Mouse (Mus musculus) lung, adult 18-20 months (tissue): ENCODE measurements around the gene Svop.
A peak's percentile ranks its signal among the peaks of the same experiment; 100 is the strongest.

Experiments
- DNase-seq, 2 experiments: peaks; one replicate each; pipeline ENCODE4 v3.0.0; 2022; ENCODE audit warnings: mixed read lengths in 2 of 2

Svop gene

DNA sequence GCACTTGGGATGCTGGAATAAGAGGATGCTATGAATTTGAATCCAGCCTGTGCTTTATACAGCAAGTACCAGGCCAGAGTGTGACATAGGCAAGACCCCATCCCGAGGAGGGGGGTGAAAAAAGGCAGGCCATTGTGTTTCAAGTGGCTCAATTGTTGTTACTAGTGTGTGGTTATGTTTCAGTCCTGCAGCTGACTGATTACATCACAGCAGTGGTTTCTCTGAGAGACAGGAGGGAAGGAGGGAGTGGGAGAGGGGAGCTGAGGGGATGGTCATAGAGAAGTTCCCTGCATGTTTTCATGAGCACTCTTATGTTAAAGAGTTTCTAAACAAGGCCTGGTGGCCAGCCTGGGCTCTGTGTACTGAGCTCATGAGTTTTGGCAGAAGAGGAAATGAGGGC is 11.4 kb upstream of the Svop start:
- DNase-seq = no peak

DNA sequence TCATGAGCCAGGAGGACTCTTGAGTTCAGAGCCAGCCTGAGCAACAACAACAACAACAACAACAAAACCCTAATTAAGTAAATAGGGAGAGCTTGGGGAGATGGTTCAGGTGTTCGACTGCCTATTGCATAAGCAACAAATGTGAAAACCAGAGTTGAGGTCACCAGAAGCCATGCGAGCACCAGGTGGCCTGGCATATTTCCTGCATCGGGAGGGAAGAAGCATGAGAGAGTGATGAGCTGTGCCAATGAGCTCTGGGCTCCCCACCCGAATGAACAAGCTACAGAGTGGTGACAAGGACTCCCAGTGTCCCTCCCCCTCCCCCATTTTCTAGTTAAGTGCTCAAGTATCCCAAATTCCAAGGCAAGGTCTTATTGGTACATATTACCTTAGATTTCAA is 10.5 kb upstream of the Svop start:
- DNase-seq = no peak

DNA sequence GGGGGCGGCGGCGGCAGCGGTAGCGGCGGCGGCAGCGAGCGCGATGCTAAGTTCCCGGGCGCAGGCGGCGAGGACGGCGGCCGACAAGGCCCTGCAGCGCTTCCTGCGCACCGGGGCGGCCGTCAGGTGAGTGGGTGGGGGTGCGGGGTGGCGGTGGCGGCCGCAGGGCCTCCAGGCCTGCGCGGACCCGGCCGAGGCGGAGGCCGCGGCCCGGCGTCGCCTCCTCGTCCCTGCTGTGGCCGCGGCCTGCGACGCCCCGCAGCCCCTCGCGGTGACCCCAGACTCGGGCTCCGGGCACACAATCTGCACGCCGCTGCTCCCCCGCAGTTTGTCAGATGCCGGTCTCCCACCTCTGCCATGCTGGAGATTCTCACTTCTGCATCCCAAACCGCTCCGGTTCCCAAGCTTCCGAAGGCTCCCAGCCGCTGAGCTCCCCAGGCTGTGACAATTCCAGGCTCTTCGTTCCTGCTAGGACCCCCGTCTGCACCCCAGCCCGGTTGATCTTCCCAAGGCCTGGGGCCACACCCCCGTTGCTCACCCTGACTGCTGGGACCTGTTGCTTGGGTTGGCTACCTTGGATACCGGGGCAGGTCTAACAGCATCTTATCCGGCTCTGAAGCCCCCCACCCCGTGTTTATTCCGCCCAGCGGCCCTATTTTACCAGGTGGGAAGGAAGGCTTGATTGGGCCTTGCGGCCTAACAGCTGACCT is 9.2 kb upstream of the Svop start:
- DNase-seq = no peak

DNA sequence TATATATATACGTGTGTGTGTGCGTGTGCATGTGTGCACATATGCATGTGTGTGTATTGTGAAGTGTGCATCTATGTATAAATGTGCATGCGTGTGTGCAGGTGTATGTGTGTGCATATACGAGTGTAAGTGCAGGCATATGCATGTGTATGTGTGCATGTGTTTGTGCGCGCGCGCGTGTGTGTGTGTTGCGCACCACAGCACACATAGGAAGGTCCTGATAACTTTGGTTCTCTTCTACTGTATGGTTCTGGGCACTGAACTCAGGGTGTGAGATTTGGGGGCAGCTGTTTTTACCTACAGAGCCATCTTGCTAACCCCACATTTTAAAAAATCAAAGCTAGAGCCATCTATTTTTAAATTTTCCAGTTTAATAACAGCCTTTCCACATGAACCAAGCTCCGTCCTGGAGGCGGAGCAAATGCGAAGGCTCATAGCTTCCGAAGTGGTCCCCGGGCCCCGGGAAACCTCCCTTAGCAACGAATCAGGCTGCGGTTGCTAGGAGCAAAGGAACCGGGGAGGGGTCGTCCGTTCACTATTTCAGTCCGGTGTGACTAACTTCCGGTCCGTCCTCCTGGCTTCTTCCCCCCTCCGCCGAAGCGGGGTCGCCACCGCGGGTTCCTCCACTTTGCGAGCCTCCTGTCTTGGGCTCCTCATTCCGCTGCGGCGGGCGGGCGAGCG is 8.5 kb upstream of the Svop start:
- peak; percentile 88 to 91 for DNase-seq

DNA sequence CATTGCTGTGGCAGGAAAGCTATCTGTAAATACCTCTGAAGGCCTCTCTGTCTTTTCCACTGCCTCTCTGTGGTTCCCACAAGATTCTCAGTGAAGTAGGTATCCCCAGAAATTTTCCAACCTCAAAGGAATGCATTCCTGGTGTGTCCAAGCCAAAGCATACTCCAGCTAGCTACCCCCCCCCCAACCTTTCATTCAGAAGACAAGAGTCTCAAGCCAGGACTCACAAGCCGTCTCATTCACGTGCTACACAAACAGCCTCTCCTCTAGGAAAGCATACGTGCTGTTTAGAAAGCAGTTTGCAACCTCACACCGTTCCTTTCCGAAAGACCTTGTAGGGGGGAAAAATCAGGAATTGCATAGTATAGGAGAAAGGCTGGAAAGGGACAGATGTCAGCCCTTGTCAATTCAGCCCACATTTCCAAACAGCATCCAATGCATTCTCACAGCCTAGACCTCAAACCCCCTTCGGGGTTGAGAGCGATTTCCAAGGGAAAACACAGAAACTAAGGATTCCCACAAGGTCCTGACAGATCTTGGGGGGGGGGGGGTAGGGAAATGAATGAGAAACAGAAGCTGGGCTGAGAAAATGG is 853 bp downstream of the Svop start:
- DNase-seq = no peak

DNA sequence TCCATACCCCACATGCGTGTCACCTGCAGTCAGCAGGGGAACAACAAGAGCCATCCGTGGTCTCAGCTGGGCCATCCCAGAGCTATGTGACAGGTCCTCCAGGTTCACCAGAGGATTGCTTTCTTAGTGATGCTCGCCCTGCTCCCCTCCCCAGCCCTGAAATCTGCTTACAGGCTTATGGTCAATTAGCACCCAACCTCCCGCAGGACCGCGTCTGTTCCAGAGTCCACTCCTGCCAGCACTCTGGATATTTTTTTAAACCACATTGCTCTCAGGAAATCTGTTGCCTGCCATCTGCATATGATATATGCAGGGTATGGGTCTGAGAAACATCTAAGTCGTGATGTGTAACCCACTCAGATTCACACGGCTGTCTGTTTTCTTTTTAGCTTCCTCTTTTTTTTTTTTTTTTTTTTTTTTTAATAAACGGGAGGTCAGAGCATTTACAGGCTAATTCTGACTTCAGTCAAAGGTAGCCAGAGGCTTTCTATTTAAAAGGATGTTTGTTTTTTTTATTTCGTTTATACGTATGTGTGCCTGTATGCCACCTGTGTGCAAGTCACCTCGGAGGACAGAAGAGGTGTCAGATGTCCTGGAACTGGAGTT is 3.4 kb downstream of the Svop start:
- no peak for DNase-seq

DNA sequence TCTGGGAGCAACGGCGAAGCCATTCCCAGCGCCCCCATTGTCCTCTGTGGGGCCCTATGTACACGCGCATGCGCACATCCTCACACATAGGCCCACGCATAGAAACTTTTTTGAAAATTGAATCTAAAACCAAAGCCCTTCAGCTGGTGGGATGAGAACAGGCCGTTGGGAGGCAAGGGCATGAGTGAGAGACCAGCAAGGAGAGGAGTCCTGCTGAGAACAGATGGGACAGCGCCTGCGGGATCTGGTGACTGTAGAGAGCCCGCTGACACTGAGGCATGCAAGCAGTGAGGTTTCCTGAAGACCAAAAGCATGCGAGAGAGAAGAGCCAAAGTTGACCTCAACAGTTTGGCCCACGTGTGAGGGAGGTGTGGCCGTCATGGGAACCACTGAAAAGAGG is 5.9 kb downstream of the Svop start:
- no peak for DNase-seq

DNA sequence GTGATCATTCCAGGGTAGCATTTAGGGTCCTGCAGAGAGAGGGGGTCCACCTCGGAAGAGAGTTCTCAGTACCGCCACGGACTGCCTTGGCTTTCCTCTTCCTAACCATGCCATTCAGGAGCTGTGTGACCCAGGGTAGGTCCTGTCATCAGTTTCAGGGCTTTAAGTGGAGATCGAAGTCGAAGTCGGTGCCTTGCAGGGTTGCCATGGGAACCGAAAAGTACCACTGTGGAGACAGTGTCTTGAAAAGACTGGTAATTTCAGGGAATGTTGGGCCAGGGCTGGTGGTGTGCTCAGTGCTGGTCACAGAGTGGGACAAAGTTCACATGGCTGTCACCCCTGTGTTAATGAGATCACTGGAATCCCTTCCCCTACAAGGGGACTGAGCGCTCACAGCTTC is 14.4 kb downstream of the Svop start:
- no peak for DNase-seq

DNA sequence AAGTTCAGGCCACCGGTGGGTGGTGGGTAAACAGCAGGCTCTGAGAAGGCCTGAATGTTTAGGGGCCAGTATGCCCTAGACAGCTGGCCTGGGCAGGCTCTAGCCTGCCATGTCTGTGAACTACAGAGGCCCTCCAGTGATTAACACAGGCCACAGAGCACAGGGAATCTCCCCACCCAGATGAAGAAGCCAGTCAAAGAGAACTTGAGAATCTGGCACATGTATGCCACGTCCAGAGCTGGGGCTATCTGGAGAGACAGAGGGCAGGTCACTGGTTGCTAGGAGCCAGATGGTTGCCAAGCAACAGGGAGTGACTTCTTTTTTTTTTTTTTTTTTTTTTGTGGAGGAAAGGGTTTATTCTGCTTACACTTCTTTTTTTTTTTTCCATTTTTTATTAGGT is 19.1 kb downstream of the Svop start:
- no peak for DNase-seq

DNA sequence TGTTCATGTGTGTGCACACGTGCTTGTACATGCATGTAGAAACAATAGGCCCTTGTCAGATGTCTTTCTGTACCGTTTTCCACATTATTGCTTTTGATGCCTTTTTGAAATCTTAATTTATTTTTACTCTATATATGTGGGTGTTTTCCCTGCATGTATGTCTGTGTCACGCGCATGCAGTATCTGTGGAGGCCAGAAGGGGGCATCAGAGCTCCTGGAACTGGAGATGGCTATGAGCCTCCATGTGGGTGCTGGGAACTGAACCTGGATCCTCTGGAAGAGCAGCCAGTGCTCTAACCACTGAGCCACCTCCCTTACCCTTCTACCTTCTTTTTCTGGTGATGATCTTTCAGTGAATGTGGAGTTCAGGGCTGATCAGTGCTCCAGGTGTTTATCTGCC is 20.5 kb downstream of the Svop start:
- DNase-seq = no peak

DNA sequence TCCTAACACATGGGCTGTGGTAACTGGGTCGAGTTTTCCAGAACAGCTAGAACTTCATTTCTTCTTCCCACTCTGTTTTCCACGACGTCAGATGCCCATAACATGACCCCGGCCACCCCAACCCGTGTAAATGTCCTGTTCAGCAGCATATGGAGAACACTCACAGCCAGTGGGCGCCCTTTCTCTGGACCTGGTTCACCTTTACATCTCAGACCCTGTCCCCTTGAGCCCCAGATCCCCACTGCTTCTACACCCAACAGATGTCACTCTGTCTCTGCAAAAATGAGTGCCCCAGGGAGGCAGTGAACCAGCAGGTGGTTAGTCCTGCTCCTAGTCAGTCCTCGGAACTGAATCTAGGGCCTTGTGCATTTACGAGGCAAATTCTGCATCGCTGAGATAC is 23.4 kb downstream of the Svop start:
- no peak for DNase-seq

DNA sequence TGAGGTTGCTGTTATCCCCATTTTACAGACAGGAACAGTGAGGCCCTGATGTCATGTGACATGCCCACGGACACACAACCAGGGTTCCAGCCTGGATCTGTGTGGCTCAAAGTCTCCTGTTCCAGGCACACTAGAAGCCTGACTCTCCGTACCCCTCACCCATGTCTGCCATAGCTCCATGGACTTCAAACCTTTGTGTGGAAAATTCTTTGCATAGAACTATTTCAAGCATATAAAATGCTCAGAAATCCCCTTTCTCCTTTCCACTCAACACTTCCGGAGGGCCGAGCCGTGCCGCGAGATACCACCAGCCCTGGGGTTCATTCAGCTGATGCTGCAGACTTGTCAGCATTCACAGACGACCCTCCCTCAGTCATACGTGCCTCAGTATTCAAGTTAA is 23.8 kb downstream of the Svop start:
- no peak for DNase-seq

DNA sequence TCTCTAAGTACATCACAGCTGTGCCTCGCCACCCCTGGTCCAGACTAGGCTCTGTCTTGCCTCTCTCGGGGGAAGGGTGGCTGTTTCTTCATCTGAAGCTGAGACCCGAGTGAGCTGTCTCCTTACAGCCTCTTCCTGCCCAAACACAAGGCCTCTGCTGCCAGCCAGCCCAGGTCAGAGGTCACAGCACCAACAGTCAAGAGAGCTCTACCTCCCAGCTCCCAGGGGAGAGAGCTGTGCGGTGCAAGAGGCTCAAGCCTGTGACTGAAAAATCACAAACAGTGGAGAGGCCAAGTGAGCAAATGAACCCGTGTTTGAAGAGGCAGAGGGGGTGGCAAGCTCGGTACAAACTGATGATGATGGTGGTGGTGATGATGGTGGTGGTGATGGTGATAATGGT is 24.8 kb downstream of the Svop start:
- no peak for DNase-seq

DNA sequence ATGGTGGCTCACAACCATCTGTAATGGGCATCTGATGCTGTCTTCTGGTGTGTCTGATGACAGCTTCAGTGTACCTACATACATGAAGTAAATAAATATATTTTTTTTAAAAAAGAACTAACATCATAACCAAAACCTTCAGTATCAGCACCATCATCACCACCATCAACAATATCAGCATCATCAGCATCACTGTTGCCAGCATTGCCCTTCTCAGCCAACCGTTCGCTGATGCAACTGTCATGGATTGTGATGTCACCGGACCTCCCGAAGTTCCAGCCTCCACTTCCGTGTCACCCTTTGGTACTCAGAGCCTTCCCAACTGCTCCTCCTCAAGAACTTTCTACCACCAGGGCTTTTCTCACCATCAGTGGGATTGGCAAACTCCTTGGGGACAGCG is 26.2 kb downstream of the Svop start, which contains the start of gene Usp30:
Gene Usp30, plus strand, starts transcription at position 301 of the 400 bp plus-strand sequence.
- DNase-seq = no peak

DNA sequence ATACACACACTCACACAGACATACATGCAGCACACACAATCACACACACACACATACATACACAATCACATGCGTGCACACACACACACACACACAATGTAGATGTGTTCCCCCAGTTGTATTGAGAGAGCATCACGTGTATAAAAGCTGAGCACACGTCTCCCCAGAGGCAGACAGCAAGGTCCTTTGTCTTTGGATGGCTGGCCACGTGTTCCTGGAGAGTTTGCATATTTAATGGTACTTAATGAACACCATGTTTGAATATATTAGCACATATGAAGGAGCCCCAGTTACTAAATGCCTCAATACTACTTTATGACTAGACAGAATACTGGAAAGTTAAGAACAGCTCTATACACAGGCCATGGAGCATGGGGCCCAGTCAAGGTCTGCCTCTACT is 27.4 kb downstream of the Svop start:
- no peak for DNase-seq

DNA sequence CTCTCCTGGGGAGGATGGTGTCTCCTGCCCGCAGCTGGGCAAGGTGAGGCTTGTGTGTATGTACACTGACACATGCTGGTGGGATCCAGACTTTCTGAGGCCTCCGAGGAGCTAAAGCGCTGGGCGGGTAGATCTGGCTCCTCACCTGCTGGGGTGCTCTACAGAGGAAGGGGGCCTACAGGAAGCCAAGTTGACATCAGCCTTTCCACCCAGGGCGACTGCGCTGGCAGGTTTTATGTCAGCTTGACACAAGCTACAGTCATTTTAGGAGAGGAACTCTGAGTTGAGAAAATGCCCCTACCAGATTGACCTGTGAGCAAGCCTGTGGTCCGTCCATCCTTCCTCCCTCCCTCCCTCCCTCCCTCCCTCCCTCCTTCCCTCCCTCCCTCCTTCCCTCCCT is 29.7 kb downstream of the Svop start:
- no peak for DNase-seq

DNA sequence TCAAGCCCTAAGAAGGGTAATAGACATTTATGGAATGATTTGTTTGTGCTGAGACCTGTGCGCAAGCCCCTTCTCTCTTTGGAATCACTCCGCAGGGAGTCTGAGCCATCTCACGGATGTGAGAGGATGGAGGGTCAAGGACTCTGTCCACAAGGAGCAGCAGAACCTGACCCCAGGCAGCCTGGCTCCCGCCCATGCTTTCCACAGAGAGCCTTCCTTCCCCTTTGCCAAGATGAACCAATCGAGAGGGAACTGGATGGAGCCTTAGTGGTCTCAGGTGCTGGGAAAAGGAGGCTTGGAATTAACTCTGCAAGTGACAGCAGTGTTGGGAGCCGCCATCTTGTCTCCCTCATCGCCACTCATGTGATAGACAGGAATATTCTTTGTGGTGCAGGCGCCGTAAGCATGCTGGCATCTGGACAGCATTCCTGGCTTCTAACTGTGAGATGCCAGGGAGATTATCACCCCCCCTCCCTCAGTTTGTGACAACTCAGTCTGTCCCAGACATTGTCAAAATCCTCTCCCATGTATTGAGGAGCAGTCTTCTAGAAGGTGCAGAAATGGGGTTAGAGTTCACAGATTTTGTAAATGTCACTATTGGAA is 34.1 kb downstream of the Svop start:
- DNase-seq = no peak

DNA sequence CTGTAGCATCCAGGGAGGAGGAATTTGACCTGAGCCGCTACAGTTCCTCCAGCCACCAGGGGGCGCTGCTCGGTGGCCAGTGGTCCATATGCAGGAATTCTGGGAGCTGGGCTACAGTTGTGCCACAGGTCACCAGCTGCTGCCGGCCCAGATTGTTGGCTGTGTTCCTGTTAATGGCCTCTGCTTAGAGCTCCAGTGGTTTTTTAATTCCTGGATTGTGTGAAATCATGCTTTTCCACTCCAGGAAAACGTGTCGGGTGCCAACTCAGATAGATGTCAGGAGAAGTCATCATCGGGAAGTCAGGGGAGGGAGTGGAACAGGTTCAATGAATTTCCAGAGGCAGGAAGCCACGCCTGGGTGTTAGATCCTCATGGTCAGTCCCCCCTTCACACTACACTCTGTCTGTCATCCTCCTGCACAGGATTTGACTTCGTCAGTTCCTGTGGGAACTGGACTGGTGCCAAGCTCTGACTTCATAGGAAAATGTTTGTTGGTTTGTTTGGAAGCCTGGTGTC is 39.1 kb downstream of the Svop start:
- DNase-seq = peak; percentile 62 to 76

DNA sequence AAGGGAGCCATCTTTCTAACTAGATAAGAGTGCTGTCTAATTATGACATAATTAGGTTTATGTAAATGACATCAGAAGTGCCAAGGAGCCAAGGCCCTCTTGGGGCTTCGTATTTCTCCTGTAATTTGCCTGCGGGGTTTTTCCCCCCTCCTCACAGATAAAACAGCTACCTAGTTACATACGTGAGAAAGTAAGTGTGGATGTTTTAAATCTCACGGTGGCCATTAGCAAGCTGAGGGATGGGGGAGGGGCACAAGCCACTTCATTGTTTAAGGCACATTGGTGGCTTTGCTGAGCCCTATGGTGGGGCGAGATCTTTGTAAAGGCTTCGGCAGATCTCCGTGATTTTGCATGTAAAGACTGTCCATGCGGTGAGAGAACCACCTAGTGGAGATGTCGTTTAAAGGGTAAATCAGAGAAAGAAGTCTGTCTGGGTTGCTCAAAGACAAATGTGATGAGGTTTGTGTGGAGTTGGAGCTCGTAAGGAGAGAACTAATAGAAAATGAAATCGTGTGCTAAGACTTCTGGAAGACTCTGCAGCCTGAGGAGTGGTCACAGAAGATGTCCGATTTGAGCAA is 42.5 kb downstream of the Svop start:
- DNase-seq = no peak

DNA sequence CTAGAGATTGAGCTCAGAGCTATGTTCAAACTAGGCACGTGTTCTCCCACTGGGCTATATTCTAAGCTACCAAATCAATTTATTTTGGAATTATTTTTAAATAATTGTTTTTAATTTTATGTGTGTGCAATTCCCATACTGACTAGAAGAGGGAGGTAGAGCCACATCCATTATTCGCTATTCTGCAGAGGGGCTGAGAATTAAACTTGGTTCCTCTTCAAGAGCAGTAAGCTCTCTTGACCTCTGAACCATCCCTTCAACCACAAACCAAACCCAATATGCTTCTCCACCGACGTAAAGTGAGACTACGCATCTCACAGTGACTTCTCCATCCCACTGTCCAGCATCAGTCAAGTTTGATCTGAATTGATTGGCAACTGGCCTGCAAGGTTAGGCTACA is 44.2 kb downstream of the Svop start:
- no peak for DNase-seq

DNA sequence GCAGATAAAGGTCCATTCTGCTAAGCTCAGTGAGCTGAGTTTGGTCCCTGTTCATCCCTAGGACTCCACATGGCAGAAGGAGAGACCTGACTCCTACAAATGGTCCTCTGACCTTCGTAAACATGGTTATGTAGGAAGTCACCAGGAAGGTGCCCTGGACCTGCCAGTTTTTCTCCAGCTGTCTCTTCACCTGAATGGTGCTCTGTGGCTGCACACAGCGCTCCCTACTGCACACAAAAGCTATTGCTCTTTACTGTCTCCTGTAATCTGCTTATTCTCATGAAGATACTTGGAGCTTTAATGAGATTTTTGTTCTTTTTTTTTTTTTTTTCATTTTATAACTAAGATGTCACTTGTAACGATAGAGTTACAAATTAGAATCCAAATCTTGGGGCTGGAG is 44.8 kb downstream of the Svop start:
- no peak for DNase-seq

DNA sequence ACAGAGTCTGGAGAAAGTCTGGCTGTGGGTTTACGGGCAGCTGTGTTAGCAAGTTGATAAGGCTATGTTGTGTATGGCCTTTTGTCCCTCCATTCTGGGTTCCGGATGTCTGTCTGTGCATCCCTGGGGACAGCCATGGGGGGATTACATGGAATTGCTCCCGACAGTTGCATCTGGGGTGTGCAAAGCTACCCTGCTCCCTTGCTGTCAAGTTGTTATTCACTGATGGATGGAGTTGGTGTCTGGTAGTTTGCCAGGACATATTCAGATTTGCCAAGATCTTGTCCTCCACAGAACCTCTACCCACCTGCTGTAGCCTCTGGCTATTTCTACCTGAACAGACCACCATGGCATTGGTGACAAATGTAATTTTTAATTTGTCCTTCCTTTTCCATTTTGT is 45.2 kb downstream of the Svop start:
- no peak for DNase-seq

DNA sequence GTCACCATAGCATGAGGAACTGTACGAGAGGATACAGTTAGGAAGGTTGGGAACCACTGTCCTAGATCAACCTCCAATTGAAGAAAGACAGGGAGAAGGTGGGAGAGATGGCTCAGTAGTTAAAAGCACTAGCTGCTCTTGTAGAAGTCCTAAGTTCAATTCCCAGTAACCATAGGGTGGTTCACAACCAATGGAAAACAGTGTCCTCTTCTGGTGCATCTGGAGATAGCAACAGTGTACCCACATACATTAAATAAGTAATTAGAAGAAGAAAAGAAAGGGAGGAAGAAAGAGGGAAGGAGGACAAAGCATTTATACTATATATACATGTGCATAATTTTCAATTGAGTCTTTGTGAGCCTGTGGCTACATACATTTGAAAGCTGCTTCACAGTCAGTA is 46.2 kb downstream of the Svop start:
- DNase-seq = no peak
